ENCODE assay signal across 13 mouse cellular contexts in genomic region chr3:47818361-47818760, GRCm38 (mm10).
A peak's percentile ranks its signal among the peaks of the same experiment; 100 is the strongest.
DNase-seq lines count a peak whose midpoint lies in the region.
"Had no signal": no experiment of that assay in that cellular context is flagged by ENCODE, and none has a peak within 500 bp of the region (broad histone marks: within the 10 kb centered on the region; RNA-seq: fewer than 3 reads in every experiment).

No protein-coding gene starts in this region.

- DNase-seq in heart, adult 11 months = peak; percentile 91
- no peak for DNase-seq in heart, adult 8-10 months (ENCODE audit: low spot score)
- DNase-seq: adrenal gland, adult 2 months; adrenal gland, adult 8-10 months; adrenal gland, postnatal 10 days; adrenal gland, postnatal 14 days; adrenal gland, postnatal 25 days; adrenal gland, postnatal 36 days; B cell, adult 2 months; cerebellum, adult 11 months; cerebellum, adult 11-12 months; cerebellum, adult 18-20 months; cerebellum, adult 2 months had no signal
